In the genomic region with DNA sequence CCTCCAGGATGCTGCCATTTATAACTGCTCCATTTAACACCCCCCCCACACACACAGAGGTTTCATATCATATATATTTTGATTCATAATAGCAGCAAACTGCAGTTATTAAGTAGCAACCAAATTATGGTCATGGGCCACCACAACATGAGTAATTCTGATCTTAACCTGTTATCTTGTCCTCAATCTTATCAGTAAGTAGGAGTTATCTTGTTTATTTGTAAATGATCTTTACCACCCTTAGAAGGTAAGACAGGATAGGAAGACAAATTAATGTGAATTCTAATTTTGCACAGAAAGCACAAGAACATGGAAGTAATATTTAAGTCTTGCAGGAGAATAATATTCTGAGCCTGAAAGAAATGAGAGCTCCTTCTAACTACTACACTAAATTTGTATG, we compare ENCODE assay signal across 8 mouse cellular contexts. TPM values are rescaled to one million over a fixed set of nuclear protein-coding genes. Genes with fewer than 3 reads are reported as not detected.
DNase-seq lines count a peak whose midpoint lies in the region; ATAC-seq lines count a peak whose summit lies in the region.
"Had no signal": no experiment of that assay in that cellular context is flagged by ENCODE, and none has a peak within 500 bp of the region (broad histone marks: within the 10 kb centered on the region; RNA-seq: fewer than 3 reads in every experiment).

No protein-coding gene starts in this region.

- no peak for DNase-seq in hindbrain, embryonic 10.5 days (ENCODE audit: low spot score)
- DNase-seq in layer of hippocampus, adult 9-10 months (ENCODE audit: low spot score) = no peak
- no peak for DNase-seq in spleen, adult 18-20 months
- no peak for DNase-seq in ovary, adult 18-20 months (ENCODE audit: low spot score)
- DNase-seq: kidney, adult 11 months had no signal

- no peak for ATAC-seq in megakaryocyte, adult 5-6 weeks (ENCODE audit: poor library complexity, severe bottlenecking)
- ATAC-seq in liver, embryonic 15.5 days (ENCODE audit: insufficient read depth) = no peak

- peak overlapping the region; percentile 70 for H3K4me2 ChIP-seq in liver, embryonic 15.5 days

- peaks cover 57% of the 10 kb centered on the region for H3K36me3 ChIP-seq in megakaryocyte, embryonic 14.5 days (replicated peaks; ENCODE audit: low read length)
- H3K36me3 ChIP-seq in hindbrain, embryonic 10.5 days = peaks cover 57% of the 10 kb centered on the region
- peaks cover 55% of the 10 kb centered on the region for H3K36me3 ChIP-seq in liver, embryonic 15.5 days (replicated peaks)

- no peaks in the 10 kb centered on the region for H3K9me3 ChIP-seq in megakaryocyte, embryonic 14.5 days
- no peaks in the 10 kb centered on the region for H3K9me3 ChIP-seq in hindbrain, embryonic 10.5 days
- H3K9me3 ChIP-seq in liver, embryonic 15.5 days (replicated peaks) = no peaks in the 10 kb centered on the region

- H3K27me3 ChIP-seq in megakaryocyte, embryonic 14.5 days (replicated peaks) = no peaks in the 10 kb centered on the region
- no peaks in the 10 kb centered on the region for H3K27me3 ChIP-seq in hindbrain, embryonic 10.5 days (ENCODE audit: insufficient read depth, poor library complexity, severe bottlenecking)
- H3K27me3 ChIP-seq in liver, embryonic 15.5 days = no peaks in the 10 kb centered on the region

- 0 out of 2 replicates have a peak overlapping the region, but pooled peaks have one; percentile 93 for H3K27ac ChIP-seq in hindbrain, embryonic 10.5 days
- no peak overlapping the region for H3K27ac ChIP-seq in liver, embryonic 15.5 days (replicated peaks)

- peak overlapping the region; percentile 97 for H3K4me3 ChIP-seq in megakaryocyte, embryonic 14.5 days (replicated peaks)
- peak overlapping the region; percentile 95 for H3K4me3 ChIP-seq in hindbrain, embryonic 10.5 days
- peak overlapping the region; percentile 97 for H3K4me3 ChIP-seq in liver, embryonic 15.5 days (replicated peaks)

- peak overlapping the region; percentile 92 for H3K9ac ChIP-seq in liver, embryonic 15.5 days

- peaks cover 39% of the 10 kb centered on the region for H3K4me1 ChIP-seq in megakaryocyte, embryonic 14.5 days
- H3K4me1 ChIP-seq in hindbrain, embryonic 10.5 days (replicated peaks) = peaks cover 21% of the 10 kb centered on the region
- peaks cover 21% of the 10 kb centered on the region for H3K4me1 ChIP-seq in liver, embryonic 15.5 days (replicated peaks)

RNA-seq across cellular contexts. Expression of gene Palb2, which starts 1.0 kb away (rescaled TPM):
- 0.50 and 2.0 TPM in 2 replicates for polyA plus RNA-seq in megakaryocyte, embryonic 14.5 days (2012; ENCODE audit: insufficient read depth, low replicate concordance)
- total RNA-seq in megakaryocyte, adult 5-6 weeks (2015) = 15.4 and 15.7 TPM in 2 replicates
- total RNA-seq in megakaryocyte, adult 5-6 weeks (2017) = 8.1 and 11.5 TPM in 2 replicates
- polyA plus RNA-seq in hindbrain, embryonic 10.5 days (2016; fragmentation: Nextera tagmentation; extraction: Ambion mirVana) = 18.9 and 21.7 TPM in 2 replicates
- polyA plus RNA-seq in liver, embryonic 15.5 days (2015; fragmentation: Nextera tagmentation; extraction: Ambion mirVana) = 10.2 and 11.9 TPM in 2 replicates

RNA-seq across cellular contexts. Expression of gene Dctn5, which starts 1.0 kb away (rescaled TPM):
- 4.5 and 7.6 TPM in 2 replicates for polyA plus RNA-seq in megakaryocyte, embryonic 14.5 days (2012; ENCODE audit: insufficient read depth, low replicate concordance)
- total RNA-seq in megakaryocyte, adult 5-6 weeks (2015) = 64.7 and 75.2 TPM in 2 replicates
- 81.3 and 94.4 TPM in 2 replicates for total RNA-seq in megakaryocyte, adult 5-6 weeks (2017)
- polyA plus RNA-seq in hindbrain, embryonic 10.5 days (2016; fragmentation: Nextera tagmentation; extraction: Ambion mirVana) = 130 and 137 TPM in 2 replicates
- 45.5 and 47.0 TPM in 2 replicates for polyA plus RNA-seq in liver, embryonic 15.5 days (2015; fragmentation: Nextera tagmentation; extraction: Ambion mirVana)

RNA-seq across cellular contexts. Expression of gene Plk1, which starts 27.4 kb away (rescaled TPM):
- polyA plus RNA-seq in megakaryocyte, embryonic 14.5 days (2012; ENCODE audit: insufficient read depth, low replicate concordance) = 87.6 and 90.5 TPM in 2 replicates
- 46.9 and 48.0 TPM in 2 replicates for total RNA-seq in megakaryocyte, adult 5-6 weeks (2015)
- 52.6 and 60.9 TPM in 2 replicates for total RNA-seq in megakaryocyte, adult 5-6 weeks (2017)
- 191 and 216 TPM in 2 replicates for polyA plus RNA-seq in hindbrain, embryonic 10.5 days (2016; fragmentation: Nextera tagmentation; extraction: Ambion mirVana)
- polyA plus RNA-seq in liver, embryonic 15.5 days (2015; fragmentation: Nextera tagmentation; extraction: Ambion mirVana) = 102 and 110 TPM in 2 replicates

RNA-seq across cellular contexts. Expression of gene Ndufab1, which starts 30.1 kb away (rescaled TPM):
- polyA plus RNA-seq in megakaryocyte, embryonic 14.5 days (2012; ENCODE audit: insufficient read depth, low replicate concordance) = 847 and 2,571 TPM in 2 replicates
- total RNA-seq in megakaryocyte, adult 5-6 weeks (2015) = 128 and 133 TPM in 2 replicates
- 36.2 and 69.0 TPM in 2 replicates for total RNA-seq in megakaryocyte, adult 5-6 weeks (2017)
- 765 and 766 TPM in 2 replicates for polyA plus RNA-seq in hindbrain, embryonic 10.5 days (2016; fragmentation: Nextera tagmentation; extraction: Ambion mirVana)
- 383 and 425 TPM in 2 replicates for polyA plus RNA-seq in liver, embryonic 15.5 days (2015; fragmentation: Nextera tagmentation; extraction: Ambion mirVana)

RNA-seq across cellular contexts. Expression of gene Ern2, which starts 54.2 kb away (rescaled TPM):
- not detected in 2 replicates for polyA plus RNA-seq in megakaryocyte, embryonic 14.5 days (2012; ENCODE audit: insufficient read depth, low replicate concordance)
- not detected in 2 replicates for total RNA-seq in megakaryocyte, adult 5-6 weeks (2015)
- total RNA-seq in megakaryocyte, adult 5-6 weeks (2017) = not detected in 2 replicates
- polyA plus RNA-seq in hindbrain, embryonic 10.5 days (2016; fragmentation: Nextera tagmentation; extraction: Ambion mirVana) = 0.21 TPM in 1 of 2 replicates, not detected in the other
- 0.06 TPM in 1 of 2 replicates, not detected in the other for polyA plus RNA-seq in liver, embryonic 15.5 days (2015; fragmentation: Nextera tagmentation; extraction: Ambion mirVana)
